Mouse (Mus musculus) spleen, adult 12 weeks (tissue): ENCODE results near the gene Dcaf10.

ENCODE experiments used
- DNase-seq: peaks from one replicate; pipeline ENCODE4 v3.0.0; 2022; ENCODE audit warnings: low spot score

Dcaf10 gene

GRCm38 (mm10) chr4:45419051-45419450 is 77.2 kb downstream of the Dcaf10 start:
- no peak for DNase-seq

- no peak for DNase-seq
These were observed 78.8 kb downstream of the Dcaf10 start for GRCm38 (mm10) chr4:45420733-45421132.

- no peak for DNase-seq
These were observed 79.8 kb downstream of the Dcaf10 start for GRCm38 (mm10) chr4:45421519-45422260.

- DNase-seq: no peak
These were observed 80.7 kb downstream of the Dcaf10 start for GRCm38 (mm10) chr4:45422640-45423039.

GRCm38 (mm10) chr4:45423406-45423805 is 81.5 kb downstream of the Dcaf10 start:
- DNase-seq: no peak

- no peak for DNase-seq
These were observed 85.0 kb downstream of the Dcaf10 start for GRCm38 (mm10) chr4:45426724-45427457.
